Mouse (Mus musculus) G1E (cell line): ENCODE measurements around the gene Svs1. TPM values are rescaled to one million over a fixed set of nuclear protein-coding genes. Genes with fewer than 3 reads are reported as not detected.

Experiments
- ATAC-seq: 2 replicates; pipeline ENCODE4 v1.8.0; 2016; ENCODE audit warnings: mild to moderate bottlenecking; ENCODE audit not compliant: insufficient number of reproducible peaks, poor library complexity, low FRiP score, severe bottlenecking; ENCODE audit errors: extremely low read depth
- DNase-seq: peaks from one replicate; pipeline ENCODE4 v3.0.0; 2012; ENCODE audit warnings: low spot score
- H3K27me3 ChIP-seq: 2 replicates; pipeline ENCODE4 v1.6.1; 2012; ENCODE audit warnings: mild to moderate bottlenecking, low read length, inconsistent platforms; ENCODE audit not compliant: insufficient read depth
- H3K36me3 ChIP-seq: replicated peaks from 2 replicates; pipeline ENCODE3; 2012; ENCODE audit warnings: mild to moderate bottlenecking, inconsistent platforms
- H3K4me1 ChIP-seq: 2 replicates; pipeline ENCODE4 v1.6.1; 2012; ENCODE audit warnings: low read depth, low read length, inconsistent platforms, mixed read lengths; ENCODE audit not compliant: insufficient read depth
- H3K4me3 ChIP-seq: 2 replicates; pipeline ENCODE4 v1.5.1; 2012; ENCODE audit warnings: low read depth, mild to moderate bottlenecking, inconsistent platforms, low read length, moderate library complexity, mixed read lengths
- H3K9me3 ChIP-seq: replicated peaks from 2 replicates; pipeline ENCODE4 v1.6.1; 2012; ENCODE audit warnings: inconsistent platforms
- CTCF ChIP-seq: IDR thresholded peaks from 2 replicates; pipeline ENCODE4 v1.5.1; 2012; ENCODE audit warnings: low read depth, low read length, inconsistent platforms, mixed read lengths
- GATA1 ChIP-seq: IDR thresholded peaks from 2 replicates; pipeline ENCODE4 v1.6.1; 2012; ENCODE audit warnings: borderline replicate concordance, low read length, inconsistent platforms, mixed read lengths
- GATA2 ChIP-seq: IDR thresholded peaks from 2 replicates; pipeline ENCODE4 v1.6.1; 2012; ENCODE audit warnings: low read depth, low read length, inconsistent platforms, borderline replicate concordance
- POLR2AphosphoS5 ChIP-seq: IDR thresholded peaks from 2 replicates; pipeline ENCODE4 v1.6.1; 2012; ENCODE audit warnings: low read depth, low read length, inconsistent platforms; ENCODE audit not compliant: insufficient replicate concordance
- TAL1 ChIP-seq: conservative IDR thresholded peaks from 2 replicates; pipeline ENCODE4 v1.6.1; 2012; ENCODE audit warnings: low read depth, low read length, inconsistent platforms, mixed read lengths
- polyA plus RNA-seq: library from polyadenylated mRNA; stranded (reverse); fragments of >175 nt; gene quantifications from 2 replicates; pipeline ENCODE4 v1.2.3, GENCODE M21; 2012
- total RNA-seq, 2 experiments: library from RNA; stranded (forward) in 1 of 2; stranded (reverse) in 1 of 2; fragments of 200-1000 nt in 1 of 2; fragments of >200 nt in 1 of 2; fragmentation: Nextera tagmentation in 1 of 2; gene quantifications; 2 replicates each; pipeline ENCODE4 v1.2.3; 2014 to 2017

Gene Svs1
- total and polyA plus RNA-seq, 3 experiments, result 0.05 TPM; not detected in 2

GRCm38 (mm10) chr6:49017150-49017549 is 30.5 kb downstream of the Svs1 start:
- Histone ChIP-seq H3K4me3 (no peak overlapping the region), H3K36me3 (no peaks in the 10 kb centered on the region), H3K4me1 (no peaks in the 10 kb centered on the region), H3K27me3 (peaks cover 8% of the 10 kb centered on the region), H3K9me3 (no peaks in the 10 kb centered on the region)
- ATAC-seq, result no peak
- TF ChIP-seq GATA1, result no peak
- TF ChIP-seq GATA2, result no peak
- no peak for TF ChIP-seq CTCF
- no peak for TF ChIP-seq TAL1
- no peak for DNase-seq

GRCm38 (mm10) chr6:49019341-49019740 is 32.7 kb downstream of the Svs1 start:
- no peaks in the 10 kb centered on the region for H3K9me3 ChIP-seq
- H3K27me3 ChIP-seq, result peaks cover 9% of the 10 kb centered on the region
- H3K4me3 ChIP-seq, result no peak overlapping the region
- H3K36me3 ChIP-seq, result no peaks in the 10 kb centered on the region
- ATAC-seq, result no peak
- no peaks in the 10 kb centered on the region for H3K4me1 ChIP-seq
- no peak for DNase-seq
- TF ChIP-seq CTCF, result no peak
- no peak for TF ChIP-seq POLR2AphosphoS5
- no peak for TF ChIP-seq GATA1
- no peak for TF ChIP-seq GATA2
- TF ChIP-seq TAL1, result no peak

- Histone ChIP-seq H3K4me1 (no peaks in the 10 kb centered on the region), H3K4me3 (no peak overlapping the region), H3K36me3 (no peaks in the 10 kb centered on the region), H3K27me3 (peaks cover 11% of the 10 kb centered on the region), H3K9me3 (no peaks in the 10 kb centered on the region)
- TF ChIP-seq GATA1 (no peak), GATA2 (no peak), TAL1 (no peak), CTCF (no peak), POLR2AphosphoS5 (no peak)
- ATAC-seq (no peak), DNase-seq (no peak)
These were observed 34.7 kb downstream of the Svs1 start for GRCm38 (mm10) chr6:49021141-49022012.

- no peak for ATAC-seq
- no peaks in the 10 kb centered on the region for H3K4me1 ChIP-seq
- DNase-seq, result no peak
- TF ChIP-seq GATA2 (no peak), CTCF (no peak), TAL1 (no peak), GATA1 (no peak), POLR2AphosphoS5 (no peak)
- H3K36me3 ChIP-seq, result no peaks in the 10 kb centered on the region
- no peaks in the 10 kb centered on the region for H3K9me3 ChIP-seq
- no peak overlapping the region for H3K4me3 ChIP-seq
- H3K27me3 ChIP-seq, result peaks cover 7% of the 10 kb centered on the region
These were observed 35.7 kb downstream of the Svs1 start for GRCm38 (mm10) chr6:49022384-49022783.

- ATAC-seq (no peak), DNase-seq (no peak)
- 0 out of 2 replicates have a peak, but pooled peaks cover 2% of the 10 kb centered on the region for H3K4me1 ChIP-seq
- no peak overlapping the region for H3K4me3 ChIP-seq
- TF ChIP-seq GATA1 (no peak), GATA2 (no peak), CTCF (no peak), TAL1 (no peak), POLR2AphosphoS5 (no peak)
- H3K27me3 ChIP-seq, result peaks cover 7% of the 10 kb centered on the region
- H3K36me3 ChIP-seq, result no peaks in the 10 kb centered on the region
- no peaks in the 10 kb centered on the region for H3K9me3 ChIP-seq
These were observed 36.7 kb downstream of the Svs1 start for GRCm38 (mm10) chr6:49023315-49023714.

- no peak overlapping the region for H3K4me3 ChIP-seq
- no peak for ATAC-seq
- peaks cover 9% of the 10 kb centered on the region for H3K27me3 ChIP-seq
- TF ChIP-seq POLR2AphosphoS5 (no peak), GATA1 (no peak), TAL1 (no peak), GATA2 (no peak), CTCF (no peak)
- H3K36me3 ChIP-seq, result no peaks in the 10 kb centered on the region
- 0 out of 2 replicates have a peak, but pooled peaks cover 2% of the 10 kb centered on the region for H3K4me1 ChIP-seq
- DNase-seq, result no peak
- no peaks in the 10 kb centered on the region for H3K9me3 ChIP-seq
These were observed 38.6 kb downstream of the Svs1 start for GRCm38 (mm10) chr6:49025290-49025689.
